Mouse (Mus musculus) megakaryocyte-erythroid progenitor cell, adult 5-6 weeks (primary cell): ENCODE measurements around the gene C1qtnf1. TPM values are rescaled to one million over a fixed set of nuclear protein-coding genes. Genes with fewer than 3 reads are reported as not detected.

Source experiments
- ATAC-seq: replicated peaks from 2 replicates; pipeline ENCODE4 v1.8.0; 2016; ENCODE audit warnings: mild to moderate bottlenecking, inconsistent platforms; ENCODE audit not compliant: severe bottlenecking, poor library complexity, low FRiP score, low TSS enrichment
- total RNA-seq, 2 experiments: library from RNA; stranded (forward) in 1 of 2; stranded (reverse) in 1 of 2; fragments of 200-1000, 215-1000 nt in 1 of 2; fragments of >200 nt in 1 of 2; fragmentation: Nextera tagmentation in 1 of 2; gene quantifications; 2 replicates each; pipeline ENCODE4 v1.2.3; 2014 to 2017

The C1qtnf1 gene
- total RNA-seq, 2 experiments from 2014 or later, result not detected

DNA sequence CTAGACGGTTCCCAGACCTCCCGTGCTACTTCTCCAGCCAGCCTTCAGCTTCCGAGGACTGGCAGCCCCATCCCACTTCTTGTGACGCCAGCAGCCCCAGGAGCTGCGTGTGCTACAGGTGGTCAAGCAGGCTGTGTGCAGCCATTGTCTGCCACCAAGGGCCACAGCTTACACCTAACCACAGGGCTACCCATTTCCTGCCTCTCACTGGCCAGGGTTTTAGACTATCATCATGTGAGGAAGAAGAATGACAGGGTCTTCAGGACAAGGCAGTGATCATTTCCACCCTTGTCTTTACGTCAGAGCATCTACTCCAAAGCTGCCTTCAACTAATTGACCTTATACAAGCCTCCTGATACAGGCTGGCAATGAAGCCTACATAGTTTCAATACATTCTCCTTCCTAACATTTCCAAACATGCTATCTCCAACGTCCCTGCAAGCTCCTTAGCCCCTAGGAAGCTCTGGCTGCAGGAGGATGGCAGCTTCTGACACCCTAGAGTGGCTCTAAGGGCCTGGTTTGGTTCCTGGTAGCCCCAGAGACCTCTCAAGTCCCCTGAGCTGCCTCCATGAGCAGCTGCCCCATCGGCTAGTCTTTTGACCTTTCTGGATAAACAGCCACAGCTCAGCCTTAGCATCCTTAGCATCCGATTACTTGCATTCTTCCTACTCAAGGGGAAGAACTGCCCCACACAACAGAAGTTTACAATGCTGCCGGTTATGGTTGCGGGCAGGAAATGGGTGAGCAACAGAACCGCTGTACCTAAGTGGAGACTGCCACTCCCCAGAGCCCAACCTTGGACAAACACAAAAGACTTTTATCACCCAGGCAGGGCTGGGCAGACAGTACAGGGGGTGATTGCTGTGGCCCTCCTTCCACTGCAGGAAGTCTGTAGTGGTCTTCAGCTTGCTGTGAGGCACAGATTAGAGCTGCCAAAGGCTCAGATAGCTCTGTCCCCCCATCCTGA lies 18.6 kb upstream of the C1qtnf1 start:
- ATAC-seq, result no peak

GRCm38 (mm10) chr11:118410073-118410444 lies 17.9 kb upstream of the C1qtnf1 start:
- no peak for ATAC-seq

GRCm38 (mm10) chr11:118410479-118410878 lies 17.5 kb upstream of the C1qtnf1 start:
- ATAC-seq, result no peak

GRCm38 (mm10) chr11:118411271-118411670 lies 16.7 kb upstream of the C1qtnf1 start:
- no peak for ATAC-seq

- no peak for ATAC-seq
These were observed 15.4 kb upstream of the C1qtnf1 start for GRCm38 (mm10) chr11:118412601-118413000.

DNA sequence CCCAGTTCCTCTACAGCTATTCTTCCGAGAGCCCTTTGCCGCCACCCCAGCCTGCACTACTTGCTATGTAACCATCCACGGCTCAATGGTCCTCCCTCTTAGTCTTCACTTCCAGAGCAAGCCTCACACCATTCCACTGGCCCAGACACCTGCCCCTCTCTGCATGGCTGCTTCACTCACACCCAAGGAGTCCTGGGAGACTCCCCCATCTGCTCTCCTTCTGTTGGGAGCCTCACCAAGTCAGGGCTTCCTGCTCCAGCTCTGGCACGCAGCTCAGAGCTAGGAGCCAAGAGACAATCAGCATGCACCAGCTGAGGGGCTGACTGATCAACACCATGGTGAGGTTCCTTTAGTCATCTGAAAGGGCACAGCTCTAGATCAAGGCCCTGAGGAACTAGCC lies 14.9 kb upstream of the C1qtnf1 start:
- no peak for ATAC-seq

DNA sequence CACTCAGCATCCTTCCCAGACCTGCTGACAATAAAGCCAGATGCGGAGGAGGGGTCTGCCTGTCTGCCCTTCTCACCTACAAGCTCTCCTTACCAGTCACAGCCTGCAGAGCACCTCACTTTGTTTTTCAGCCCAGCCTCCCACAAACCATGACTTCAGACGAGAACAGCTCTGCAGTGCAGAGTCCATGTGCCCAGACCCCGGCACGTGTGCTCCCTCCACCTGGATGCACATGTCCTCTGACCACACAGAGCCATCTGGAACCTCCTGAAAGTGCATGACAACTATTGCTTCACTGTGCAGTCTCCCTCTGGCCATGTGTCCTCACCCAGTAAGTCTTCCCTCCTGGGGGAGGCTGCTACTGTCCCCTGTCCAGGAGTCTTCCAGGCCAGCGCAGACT lies 13.7 kb upstream of the C1qtnf1 start:
- no peak for ATAC-seq

DNA sequence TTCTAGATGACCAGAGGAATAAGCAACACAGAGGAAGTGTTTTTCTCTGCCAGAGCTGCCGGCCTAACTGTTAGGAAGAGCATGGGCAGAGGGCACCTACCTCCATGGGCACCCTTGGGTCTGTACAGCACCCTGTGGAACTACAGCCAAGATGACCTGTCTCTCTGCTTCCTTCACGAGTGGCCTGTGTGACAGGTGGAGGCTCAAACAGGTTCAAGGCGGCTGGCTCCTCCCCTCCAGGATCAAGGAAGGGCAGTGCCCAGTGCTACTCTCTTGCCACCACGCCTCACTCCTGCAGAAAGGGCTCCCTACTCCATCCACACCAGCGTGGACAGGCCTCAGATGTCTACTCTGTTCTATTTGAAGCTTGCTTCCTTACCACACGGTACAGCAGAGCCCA lies 12.4 kb upstream of the C1qtnf1 start:
- no peak for ATAC-seq

DNA sequence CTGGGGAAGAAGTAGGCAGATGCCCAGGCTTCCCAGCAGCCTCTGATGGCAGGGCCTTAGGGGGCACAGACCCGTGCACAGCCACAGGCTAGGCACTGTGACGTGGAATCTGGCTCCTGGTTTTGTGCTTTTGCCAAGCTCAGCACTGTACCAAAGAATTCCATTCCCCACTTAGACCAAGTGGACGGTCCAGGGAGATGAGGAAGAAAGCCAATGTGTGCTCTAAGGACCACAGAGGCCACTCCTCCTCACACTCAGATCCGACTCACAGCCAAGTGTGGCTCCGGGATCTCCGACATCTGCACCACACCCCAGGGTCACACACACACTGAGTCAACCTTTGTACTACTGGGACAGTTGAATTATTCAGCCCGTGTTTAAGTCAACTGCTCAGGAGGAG lies 12.0 kb upstream of the C1qtnf1 start:
- ATAC-seq, result no peak

DNA sequence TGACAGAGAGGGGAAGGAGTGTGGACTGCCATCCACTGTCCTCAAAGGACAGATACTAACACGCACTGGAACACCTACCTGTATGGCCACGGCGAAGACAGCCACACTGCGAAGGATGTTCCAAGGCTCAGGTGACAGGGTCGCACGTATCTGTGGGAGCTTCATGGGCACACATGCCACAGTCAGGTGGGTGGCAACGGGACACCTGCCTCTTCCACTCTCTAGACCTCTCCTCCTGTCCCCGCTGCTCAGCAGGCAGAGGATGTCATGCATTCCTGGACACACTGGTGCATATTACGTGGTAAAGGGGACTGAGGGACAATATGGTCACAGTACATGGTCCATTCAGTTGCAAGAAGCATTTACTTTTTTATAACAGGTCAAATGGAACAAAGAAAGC lies 10.5 kb upstream of the C1qtnf1 start:
- no peak for ATAC-seq

DNA sequence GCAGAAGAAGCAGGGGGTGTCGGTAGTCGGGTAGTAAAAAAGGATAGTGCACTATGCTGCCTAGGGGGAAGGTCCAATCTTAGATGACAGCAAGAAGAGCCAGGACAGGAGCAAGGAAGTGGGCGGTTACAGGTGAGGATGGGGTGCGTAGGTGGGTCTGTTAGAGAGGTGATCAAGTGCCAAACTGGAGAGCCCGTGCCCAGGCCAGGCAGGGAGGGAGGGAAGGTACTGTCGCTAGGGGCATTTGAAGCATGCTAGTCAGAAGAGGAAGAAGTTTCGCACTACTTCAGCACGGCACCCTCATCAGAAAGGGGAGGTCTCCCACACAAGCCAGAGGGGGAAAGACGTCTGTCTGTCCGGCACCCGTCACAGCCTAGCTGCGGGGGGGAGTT lies 9.6 kb upstream of the C1qtnf1 start:
- ATAC-seq, result peak; percentile 16

DNA sequence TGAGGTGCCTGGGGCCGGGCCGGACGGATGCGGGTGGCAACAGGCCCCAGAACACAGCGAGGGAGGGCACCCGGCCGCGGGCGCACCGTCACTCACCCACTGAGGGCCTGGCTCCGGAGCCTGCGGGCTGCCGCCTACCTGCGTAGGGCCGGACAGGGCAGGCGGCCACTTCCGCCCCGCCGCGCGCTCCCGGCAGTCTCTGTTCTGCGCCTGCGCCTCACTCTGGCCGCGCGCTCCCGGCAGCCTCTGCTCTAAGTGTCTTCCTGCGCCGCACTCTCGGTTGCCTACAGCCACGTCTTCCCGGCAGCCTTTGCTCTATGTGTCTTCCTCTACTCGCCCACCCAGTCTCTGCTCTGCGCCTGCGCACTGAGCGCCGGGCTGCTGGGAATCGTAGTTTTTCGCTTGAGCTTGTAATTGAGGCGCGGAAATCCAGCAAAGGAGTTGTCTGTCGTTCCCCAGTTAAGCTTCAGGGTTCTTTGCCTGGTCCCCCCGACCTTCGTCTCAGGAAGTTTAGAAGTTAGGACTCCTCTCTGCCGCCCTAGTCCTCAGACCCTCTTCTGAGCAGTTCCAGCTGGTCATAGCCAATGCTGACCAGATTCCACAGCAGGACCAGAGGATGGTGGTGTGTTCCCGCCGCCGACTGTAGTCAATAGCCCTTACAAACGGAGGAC lies 9.0 kb upstream of the C1qtnf1 start, which contains the start of gene Cant1:
Gene Cant1 (minus strand): TSS at position 253 of the 671 bp plus-strand sequence.
- peak; percentile 90 for ATAC-seq

DNA sequence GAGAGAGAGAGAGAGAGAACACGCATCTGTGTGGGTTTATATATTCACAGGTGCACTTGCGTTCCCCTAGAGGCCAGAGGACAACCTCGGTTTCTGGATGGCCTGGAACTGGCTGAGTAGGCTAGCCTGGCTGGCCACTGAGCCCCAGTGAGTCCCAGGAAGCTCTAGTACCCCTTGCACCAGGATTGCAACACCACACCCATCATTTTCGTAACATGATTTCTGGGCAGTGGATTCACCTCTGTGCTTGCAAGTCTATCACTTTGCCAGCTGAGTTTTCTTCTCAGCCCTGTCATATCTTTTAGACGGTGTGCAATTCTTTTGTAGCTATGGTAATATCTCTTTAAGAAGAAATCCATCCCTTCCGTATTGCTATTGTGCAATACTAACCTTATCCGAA lies 7.7 kb upstream of the C1qtnf1 start:
- ATAC-seq, result no peak

GRCm38 (mm10) chr11:118423266-118423971 lies 4.6 kb upstream of the C1qtnf1 start:
- ATAC-seq, result 0 out of 2 replicates have a peak, but pooled peaks have one; percentile 34

- ATAC-seq, result no peak
These were observed 3.2 kb upstream of the C1qtnf1 start for GRCm38 (mm10) chr11:118424621-118425335.

DNA sequence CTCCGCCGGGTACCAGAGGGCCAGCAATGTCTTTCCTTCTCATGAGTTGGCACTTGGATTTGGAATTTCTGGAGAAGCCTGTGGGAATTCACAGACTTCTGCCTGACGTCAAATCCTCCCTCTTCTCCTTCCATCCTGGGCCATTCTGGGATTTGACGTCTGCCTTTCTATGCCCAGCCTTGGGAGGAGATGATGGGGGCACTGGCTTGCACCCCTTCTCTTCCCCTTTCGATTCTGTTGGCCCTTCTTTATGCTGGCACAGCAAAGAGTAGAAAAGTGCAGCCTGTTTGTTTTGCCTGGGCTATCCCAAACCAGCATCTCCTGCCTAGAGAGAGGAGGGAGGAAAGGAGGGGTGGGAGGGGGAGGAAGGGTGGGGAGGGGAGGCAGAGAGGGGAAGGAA lies 1.2 kb upstream of the C1qtnf1 start:
- no peak for ATAC-seq

DNA sequence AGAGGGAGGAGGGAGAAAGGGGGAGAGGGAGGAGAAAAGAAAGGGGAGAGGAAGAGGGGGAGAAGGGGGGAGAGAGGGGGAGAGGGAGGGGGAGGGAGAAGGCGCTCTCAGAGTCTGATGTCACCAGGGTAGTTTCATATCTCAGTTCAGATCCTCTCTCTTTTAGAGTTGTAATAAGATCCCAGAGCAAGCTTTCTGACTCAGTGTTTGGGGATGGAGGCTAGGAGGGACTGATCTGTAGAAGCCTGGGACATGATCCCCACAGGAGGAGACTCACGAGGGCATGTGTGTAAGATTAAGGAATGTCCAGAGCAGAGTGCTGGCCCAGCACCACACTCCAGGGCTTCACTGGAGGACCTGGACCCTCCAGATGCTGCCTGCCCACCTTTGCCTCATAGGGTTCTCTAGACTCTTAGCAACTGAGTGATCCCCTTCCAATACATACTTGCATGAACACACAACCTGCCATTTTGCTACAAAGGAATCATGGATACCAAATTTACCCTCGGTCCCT lies 680 bp upstream of the C1qtnf1 start:
- ATAC-seq, result no peak

DNA sequence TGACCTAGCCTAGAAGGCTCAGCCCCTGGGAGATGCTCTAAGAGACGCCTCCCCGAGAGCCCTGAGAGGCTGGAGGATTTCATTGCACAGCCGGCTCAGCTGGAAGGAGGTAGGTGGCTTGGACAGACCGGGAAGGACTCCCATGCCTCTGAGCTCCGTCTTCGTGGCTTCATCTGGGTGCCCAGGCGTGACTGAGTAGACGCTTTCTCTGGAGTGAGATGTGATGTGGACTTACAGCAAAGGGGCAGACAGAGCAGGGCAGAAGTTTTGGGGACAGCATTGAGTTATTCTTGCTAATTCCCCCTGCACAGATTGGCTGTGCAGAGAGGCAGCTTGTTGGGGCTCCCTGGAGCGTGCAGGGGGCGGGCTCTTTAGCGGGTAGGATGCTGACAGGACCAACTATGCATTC lies 461 bp downstream of the C1qtnf1 start:
- ATAC-seq, result no peak

- no peak for ATAC-seq
These were observed 1.1 kb downstream of the C1qtnf1 start for GRCm38 (mm10) chr11:118428944-118429709.
